Mouse (Mus musculus) megakaryocyte, embryonic 14.5 days (primary cell): ENCODE measurements around the gene Ltbp1. TPM values are rescaled to one million over a fixed set of nuclear protein-coding genes. Genes with fewer than 3 reads are reported as not detected.

Experiments
- H3K27me3 ChIP-seq: replicated peaks from 2 replicates; pipeline ENCODE3; 2012; ENCODE audit warnings: inconsistent platforms
- H3K36me3 ChIP-seq: replicated peaks from 2 replicates; pipeline ENCODE3; 2012; ENCODE audit warnings: low read length, inconsistent platforms, mixed read lengths
- H3K4me1 ChIP-seq: 2 replicates; pipeline ENCODE4 v1.6.1; 2012; ENCODE audit warnings: inconsistent platforms
- H3K4me3 ChIP-seq: replicated peaks from 2 replicates; pipeline ENCODE3; 2012; ENCODE audit warnings: moderate library complexity, mild to moderate bottlenecking, inconsistent platforms
- H3K9me3 ChIP-seq: 2 replicates; pipeline ENCODE4 v1.6.1; 2012; ENCODE audit warnings: inconsistent platforms
- FLI1 ChIP-seq: IDR thresholded peaks from 2 replicates; pipeline ENCODE4 v1.6.1; 2012; ENCODE audit warnings: low read length, inconsistent platforms, mixed read lengths
- GATA1 ChIP-seq: IDR thresholded peaks from 3 replicates; pipeline ENCODE4 v1.6.1; 2012; ENCODE audit warnings: mixed read lengths, low read length, inconsistent platforms, borderline replicate concordance
- polyA plus RNA-seq: library from polyadenylated mRNA; stranded (reverse); fragments of >175 nt; gene quantifications from 2 replicates; pipeline ENCODE4 v1.2.3, GENCODE M21; 2012; ENCODE audit warnings: low replicate concordance; ENCODE audit not compliant: insufficient read depth

Ltbp1 gene
- polyA plus RNA-seq, result 30.6 and 93.5 TPM in 2 replicates

GRCm38 (mm10) chr17:75005281-75005684 lies at the start of gene Ltbp1:
Gene Ltbp1 (plus strand): TSS chr17:75005568.
- Histone ChIP-seq H3K4me1 (peaks cover 68% of the 10 kb centered on the region), H3K9me3 (no peaks in the 10 kb centered on the region), H3K27me3 (no peaks in the 10 kb centered on the region), H3K4me3 (peak within 1 kb of the TSS; percentile 97), H3K36me3 (peaks cover 24% of the 10 kb centered on the region)
- no peak for TF ChIP-seq GATA1
- TF ChIP-seq FLI1, result no peak

- H3K4me1 ChIP-seq, result peaks cover 40% of the 10 kb centered on the region
- no peaks in the 10 kb centered on the region for H3K9me3 ChIP-seq
- H3K36me3 ChIP-seq, result no peaks in the 10 kb centered on the region
- TF ChIP-seq GATA1 (no peak), FLI1 (no peak)
- peaks cover 9% of the 10 kb centered on the region for H3K27me3 ChIP-seq
- H3K4me3 ChIP-seq, result no peak overlapping the region
Measured at GRCm38 (mm10) chr17:74959481-74960245, 45.7 kb upstream of the Ltbp1 start.

GRCm38 (mm10) chr17:74963222-74963621 lies 42.1 kb upstream of the Ltbp1 start:
- peaks cover 21% of the 10 kb centered on the region for H3K27me3 ChIP-seq
- no peak overlapping the region for H3K4me3 ChIP-seq
- no peaks in the 10 kb centered on the region for H3K36me3 ChIP-seq
- peaks cover 28% of the 10 kb centered on the region for H3K4me1 ChIP-seq
- no peaks in the 10 kb centered on the region for H3K9me3 ChIP-seq
- TF ChIP-seq FLI1 (no peak), GATA1 (no peak)

- Histone ChIP-seq H3K36me3 (no peaks in the 10 kb centered on the region), H3K4me1 (peaks cover 28% of the 10 kb centered on the region), H3K9me3 (no peaks in the 10 kb centered on the region), H3K27me3 (peaks cover 19% of the 10 kb centered on the region), H3K4me3 (no peak overlapping the region)
- TF ChIP-seq FLI1 (no peak), GATA1 (no peak)
Measured at GRCm38 (mm10) chr17:74963861-74964260, 41.5 kb upstream of the Ltbp1 start.

- no peak for TF ChIP-seq GATA1
- TF ChIP-seq FLI1, result no peak
- Histone ChIP-seq H3K9me3 (no peaks in the 10 kb centered on the region), H3K4me3 (no peak overlapping the region), H3K4me1 (peaks cover 19% of the 10 kb centered on the region), H3K27me3 (peaks cover 15% of the 10 kb centered on the region), H3K36me3 (no peaks in the 10 kb centered on the region)
Measured at GRCm38 (mm10) chr17:74967298-74967848, 38.0 kb upstream of the Ltbp1 start.

- H3K4me3 ChIP-seq, result peak overlapping the region; percentile 68
- H3K9me3 ChIP-seq, result no peaks in the 10 kb centered on the region
- H3K36me3 ChIP-seq, result no peaks in the 10 kb centered on the region
- TF ChIP-seq GATA1, result no peak
- TF ChIP-seq FLI1, result no peak
- peaks cover 19% of the 10 kb centered on the region for H3K4me1 ChIP-seq
- peaks cover 15% of the 10 kb centered on the region for H3K27me3 ChIP-seq
Measured at GRCm38 (mm10) chr17:74968152-74968712, 37.1 kb upstream of the Ltbp1 start.

- no peaks in the 10 kb centered on the region for H3K36me3 ChIP-seq
- H3K4me3 ChIP-seq, result no peak overlapping the region
- no peaks in the 10 kb centered on the region for H3K9me3 ChIP-seq
- TF ChIP-seq FLI1, result no peak
- no peak for TF ChIP-seq GATA1
- H3K4me1 ChIP-seq, result peaks cover 19% of the 10 kb centered on the region
- peaks cover 15% of the 10 kb centered on the region for H3K27me3 ChIP-seq
Measured at GRCm38 (mm10) chr17:74968738-74969271, 36.6 kb upstream of the Ltbp1 start.

GRCm38 (mm10) chr17:74975192-74975591 lies 30.2 kb upstream of the Ltbp1 start:
- H3K36me3 ChIP-seq, result no peaks in the 10 kb centered on the region
- no peak for TF ChIP-seq GATA1
- TF ChIP-seq FLI1, result no peak
- H3K27me3 ChIP-seq, result peaks cover 25% of the 10 kb centered on the region
- H3K4me3 ChIP-seq, result no peak overlapping the region
- H3K9me3 ChIP-seq, result no peaks in the 10 kb centered on the region
- H3K4me1 ChIP-seq, result 0 out of 2 replicates have a peak, but pooled peaks cover 4% of the 10 kb centered on the region

GRCm38 (mm10) chr17:74976167-74976985 lies 29.0 kb upstream of the Ltbp1 start:
- H3K4me1 ChIP-seq, result 0 out of 2 replicates have a peak, but pooled peaks cover 4% of the 10 kb centered on the region

GRCm38 (mm10) chr17:74979767-74980166 lies 25.6 kb upstream of the Ltbp1 start:
- TF ChIP-seq FLI1 (no peak), GATA1 (no peak)
- Histone ChIP-seq H3K27me3 (peaks cover 21% of the 10 kb centered on the region), H3K4me3 (no peak overlapping the region), H3K36me3 (no peaks in the 10 kb centered on the region), H3K4me1 (0 out of 2 replicates have a peak, but pooled peaks cover 7% of the 10 kb centered on the region), H3K9me3 (peaks cover 6% of the 10 kb centered on the region; the same call in 1 of the 2 replicates)

More at GRCm38 (mm10) chr17:74976167-74976985, 29.0 kb upstream of the Ltbp1 start:
- TF ChIP-seq FLI1, result no peak
- TF ChIP-seq GATA1, result no peak
- Histone ChIP-seq H3K36me3 (no peaks in the 10 kb centered on the region), H3K27me3 (peaks cover 24% of the 10 kb centered on the region), H3K9me3 (peaks cover 4% of the 10 kb centered on the region; the same call in 1 of the 2 replicates), H3K4me3 (no peak overlapping the region)
